Mouse (Mus musculus) gastrocnemius, postnatal 14 days (tissue): ENCODE data around the gene 1500009L16Rik. TPM values are rescaled to one million over a fixed set of nuclear protein-coding genes. Genes with fewer than 3 reads are reported as not detected.

ENCODE experiments used
- total RNA-seq, 2 experiments: library from RNA; stranded (reverse); gene quantifications; 2 replicates each; pipeline ENCODE4 v1.2.3; 2021

1500009L16Rik gene
- total RNA-seq, 2 experiments from 2014 or later = 3.2 to 3.6 TPM

Other genes with a start within 250 kb of the 1500009L16Rik start
- 1 to 10 TPM; 8.9 to 9.5 TPM for gene Aldh1l2, start 188.7 kb upstream of the 1500009L16Rik start, total RNA-seq
- 10 to 100 TPM; 11.4 to 12.7 TPM for gene Washc4, start 179.1 kb upstream of the 1500009L16Rik start, total RNA-seq
- 10 to 100 TPM; 14.2 to 15.8 TPM for gene Appl2, start 74.1 kb upstream of the 1500009L16Rik start, total RNA-seq